Mouse (Mus musculus) liver, embryonic 14.5 days (tissue): ENCODE results near the gene Mettl25.

Source experiments
- CTCF ChIP-seq: IDR thresholded peaks from 2 replicates; pipeline ENCODE4 v1.5.1; 2016; ENCODE audit warnings: antibody characterized with exemption, low read depth, control low read depth
- EP300 ChIP-seq: IDR thresholded peaks from 2 replicates; pipeline ENCODE4 v1.6.1; 2016; ENCODE audit warnings: antibody characterized with exemption, low read depth

DNA sequence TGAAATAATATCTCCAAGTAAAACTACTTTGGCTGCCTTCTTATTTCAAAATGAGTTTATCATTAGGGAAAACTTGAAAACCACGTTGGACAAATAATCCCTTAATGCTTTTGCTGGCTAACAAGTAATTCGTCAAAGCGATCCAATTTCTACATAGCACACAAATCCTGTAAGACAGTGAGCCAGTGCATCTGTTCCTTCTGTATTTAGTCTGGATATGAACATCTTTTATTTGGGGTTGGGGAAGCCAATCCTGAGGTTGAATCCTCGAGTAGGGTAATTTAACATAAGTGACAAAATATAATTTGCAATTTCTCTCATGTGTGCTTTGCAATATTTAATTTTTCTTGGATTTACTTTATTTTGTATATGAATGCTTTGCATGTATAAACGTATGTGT, 102.2 kb downstream of the Mettl25 start:
- TF ChIP-seq CTCF = no peak
- TF ChIP-seq EP300 = no peak
